Mouse (Mus musculus) stomach, postnatal 0 days (tissue): ENCODE data around the gene Mrtfb. TPM values are rescaled to one million over a fixed set of nuclear protein-coding genes. Genes with fewer than 3 reads are reported as not detected.
"Not testable (repeated sequence)": the region's sequence is repeated elsewhere in the genome, so short reads cannot be mapped to it uniquely, and the experiment has no call there.

Experiments
- ATAC-seq: fragments of 200-750 bp; cut with Nextera tagmentation; 2 replicates; pipeline ENCODE4 v1.8.0; 2017; ENCODE audit not compliant: low FRiP score, low TSS enrichment
- DNase-seq: peaks from one replicate; pipeline ENCODE4 v3.0.0-alpha.2; 2016; ENCODE audit warnings: low spot score
- H3K27ac ChIP-seq: fragments of 300-500 bp; sonication (generic); replicated peaks from 2 replicates; pipeline ENCODE4 v1.5.1; 2014; ENCODE audit warnings: mild to moderate bottlenecking, control low read depth
- H3K27me3 ChIP-seq: fragments of 300-500 bp; sonication (generic); 2 replicates; pipeline ENCODE4 v1.6.1; 2014; ENCODE audit warnings: low read length; ENCODE audit not compliant: control insufficient read depth, insufficient read depth
- H3K36me3 ChIP-seq: fragments of 300-500 bp; sonication (generic); 2 replicates; pipeline ENCODE4 v1.6.1; 2014; ENCODE audit warnings: low read length, mixed read lengths; ENCODE audit not compliant: control insufficient read depth, insufficient read depth
- H3K4me1 ChIP-seq: fragments of 300-500 bp; sonication (generic); replicated peaks from 2 replicates; pipeline ENCODE4 v1.6.1; 2014; ENCODE audit warnings: antibody characterized with exemption; ENCODE audit not compliant: control insufficient read depth, insufficient read depth
- H3K4me2 ChIP-seq: fragments of 300-500 bp; sonication (generic); replicated peaks from 2 replicates; pipeline ENCODE4 v1.6.1; 2014; ENCODE audit warnings: low read depth, mild to moderate bottlenecking, control low read depth, moderate library complexity
- H3K4me3 ChIP-seq: fragments of 300-500 bp; sonication (generic); 2 replicates; pipeline ENCODE4 v1.5.1; 2014; ENCODE audit warnings: low read depth, low read length, control low read depth
- H3K9ac ChIP-seq: fragments of 300-500 bp; sonication (generic); 2 replicates; pipeline ENCODE4 v1.6.1; 2014; ENCODE audit warnings: mild to moderate bottlenecking, low read length, control low read depth, mixed read lengths
- H3K9me3 ChIP-seq: fragments of 300-500 bp; sonication (generic); 2 replicates; pipeline ENCODE4 v1.6.1; 2016; ENCODE audit warnings: low read length; ENCODE audit not compliant: control insufficient read depth
- CTCF ChIP-seq: IDR thresholded peaks from 2 replicates; pipeline ENCODE4 v1.5.1; 2016; ENCODE audit warnings: antibody characterized with exemption, low read depth, mild to moderate bottlenecking, moderate library complexity
- EP300 ChIP-seq: optimal IDR thresholded peaks from 2 replicates; pipeline ENCODE3; 2016; ENCODE audit warnings: antibody characterized with exemption
- WGBS: fragments of 180-500 bp; shearing (Covaris S2); extraction: QIAGEN DNeasy Blood & Tissue Kit; methylation state at CpG from one replicate; pipeline ENCODE4 v1.1.7; 2014; 5-methylcytosine and 5-hydroxymethylcytosine counted together
- polyA plus RNA-seq: library from polyadenylated mRNA; unstranded; fragments of >200 nt; fragmentation: Nextera tagmentation; extraction: Ambion mirVana; gene quantifications from 2 replicates; pipeline ENCODE4 v1.2.1, GENCODE M21; 2015

The Mrtfb gene
- polyA plus RNA-seq, 1 experiment from 2014 or later: 12.5 TPM

GRCm38 (mm10) chr16:13259026-13259425, 2.7 kb downstream of the Mrtfb start:
- Histone ChIP-seq H3K4me2 (no peak overlapping the region), H3K27me3 (no peaks in the 10 kb centered on the region), H3K4me3 (no peak overlapping the region), H3K36me3 (no peaks in the 10 kb centered on the region), H3K27ac (0 out of 2 replicates have a peak overlapping the region, but pooled peaks have one; percentile 18), H3K9ac (no peak overlapping the region), H3K9me3 (no peaks in the 10 kb centered on the region), H3K4me1 (0 out of 2 replicates have a peak, but pooled peaks cover 6% of the 10 kb centered on the region)
- 72% methylated on average over 2 of the region's 2 CpGs for WGBS
- no peak for DNase-seq
- no peak for TF ChIP-seq CTCF
- TF ChIP-seq EP300: no peak
- ATAC-seq: no peak

DNA sequence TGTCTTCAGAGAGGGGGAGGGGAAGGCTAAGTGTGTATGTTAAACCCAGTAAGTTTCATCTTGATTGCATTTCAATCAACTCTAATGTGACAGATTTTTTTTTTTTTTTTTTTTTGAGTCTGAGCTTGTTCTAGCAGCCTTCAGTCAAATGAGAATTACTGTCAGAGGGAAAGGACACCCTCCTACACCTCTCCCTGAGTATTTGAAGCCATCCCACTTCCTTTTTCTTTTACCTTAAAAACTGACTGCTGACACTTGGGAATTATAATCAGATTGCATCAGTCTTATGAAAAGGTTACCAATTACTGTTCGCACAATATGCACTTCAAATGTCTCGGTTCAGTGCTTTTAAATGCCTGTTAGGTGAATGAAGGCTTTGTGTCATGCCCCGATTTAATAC, 10.0 kb downstream of the Mrtfb start:
- WGBS: 73% methylated on average over 3 of the region's 3 CpGs
- TF ChIP-seq CTCF (no peak), EP300 (no peak)
- Histone ChIP-seq H3K9me3 (no peaks in the 10 kb centered on the region), H3K4me2 (no peak overlapping the region), H3K27me3 (no peaks in the 10 kb centered on the region), H3K4me3 (no peak overlapping the region), H3K9ac (no peak overlapping the region), H3K36me3 (no peaks in the 10 kb centered on the region; the same call in 1 of the 2 replicates), H3K27ac (no peak overlapping the region), H3K4me1 (0 out of 2 replicates have a peak, but pooled peaks cover 3% of the 10 kb centered on the region)
- DNase-seq (no peak), ATAC-seq (no peak)

GRCm38 (mm10) chr16:13267350-13267904, 11.1 kb downstream of the Mrtfb start:
- ATAC-seq: peak; percentile 80

GRCm38 (mm10) chr16:13269426-13269825, 13.1 kb downstream of the Mrtfb start:
- H3K4me2 ChIP-seq: no peak overlapping the region
- no peak overlapping the region for H3K27ac ChIP-seq
- no peaks in the 10 kb centered on the region for H3K9me3 ChIP-seq
- H3K27me3 ChIP-seq: no peaks in the 10 kb centered on the region
- H3K36me3 ChIP-seq: no peaks in the 10 kb centered on the region; the same call in 1 of the 2 replicates
- 0 out of 2 replicates have a peak, but pooled peaks cover 3% of the 10 kb centered on the region for H3K4me1 ChIP-seq
- no peak for ATAC-seq
- no peak overlapping the region for H3K4me3 ChIP-seq
- H3K9ac ChIP-seq: no peak overlapping the region
- 87% methylated on average over 2 of the region's 2 CpGs for WGBS
- no peak for DNase-seq
- TF ChIP-seq EP300 (no peak), CTCF (no peak)

More at GRCm38 (mm10) chr16:13267350-13267904, 11.1 kb downstream of the Mrtfb start:
- no peak for DNase-seq
- H3K27me3 ChIP-seq: no peaks in the 10 kb centered on the region
- no peak overlapping the region for H3K4me3 ChIP-seq
- H3K9ac ChIP-seq: no peak overlapping the region
- TF ChIP-seq EP300: no peak
- no peak for TF ChIP-seq CTCF
- peak overlapping the region; percentile 70 for H3K27ac ChIP-seq
- H3K4me2 ChIP-seq: no peak overlapping the region
- H3K9me3 ChIP-seq: no peaks in the 10 kb centered on the region
- H3K4me1 ChIP-seq: 0 out of 2 replicates have a peak, but pooled peaks cover 3% of the 10 kb centered on the region
- H3K36me3 ChIP-seq: no peaks in the 10 kb centered on the region; the same call in 1 of the 2 replicates
- WGBS: 66% methylated on average over 3 of the region's 3 CpGs

- peak; percentile 72 for DNase-seq
- WGBS: 49% methylated on average over 2 of the region's 2 CpGs
- no peak overlapping the region for H3K4me2 ChIP-seq
Observed at GRCm38 (mm10) chr16:13276258-13276657, 20.0 kb downstream of the Mrtfb start.

GRCm38 (mm10) chr16:13276709-13277399, 20.6 kb downstream of the Mrtfb start:
- TF ChIP-seq CTCF (no peak), EP300 (peak; percentile 8)
- no peak overlapping the region for H3K9ac ChIP-seq
- H3K27me3 ChIP-seq: no peaks in the 10 kb centered on the region
- H3K4me3 ChIP-seq: no peak overlapping the region
- 67% methylated on average over 3 of the region's 3 CpGs for WGBS
- H3K27ac ChIP-seq: peak overlapping the region; percentile 81
- H3K9me3 ChIP-seq: no peaks in the 10 kb centered on the region
- no peaks in the 10 kb centered on the region for H3K36me3 ChIP-seq
- DNase-seq: no peak
- H3K4me2 ChIP-seq: no peak overlapping the region
- peak; percentile 58; the same call in 1 of the 2 replicates for ATAC-seq
- H3K4me1 ChIP-seq: no peaks in the 10 kb centered on the region

More at GRCm38 (mm10) chr16:13276258-13276657, 20.0 kb downstream of the Mrtfb start:
- Histone ChIP-seq H3K36me3 (no peaks in the 10 kb centered on the region), H3K27ac (peak overlapping the region; percentile 81), H3K9me3 (no peaks in the 10 kb centered on the region), H3K9ac (no peak overlapping the region), H3K27me3 (no peaks in the 10 kb centered on the region), H3K4me1 (no peaks in the 10 kb centered on the region), H3K4me3 (no peak overlapping the region)
- TF ChIP-seq CTCF (no peak), EP300 (peak; percentile 44)
- ATAC-seq: peak; percentile 96

DNA sequence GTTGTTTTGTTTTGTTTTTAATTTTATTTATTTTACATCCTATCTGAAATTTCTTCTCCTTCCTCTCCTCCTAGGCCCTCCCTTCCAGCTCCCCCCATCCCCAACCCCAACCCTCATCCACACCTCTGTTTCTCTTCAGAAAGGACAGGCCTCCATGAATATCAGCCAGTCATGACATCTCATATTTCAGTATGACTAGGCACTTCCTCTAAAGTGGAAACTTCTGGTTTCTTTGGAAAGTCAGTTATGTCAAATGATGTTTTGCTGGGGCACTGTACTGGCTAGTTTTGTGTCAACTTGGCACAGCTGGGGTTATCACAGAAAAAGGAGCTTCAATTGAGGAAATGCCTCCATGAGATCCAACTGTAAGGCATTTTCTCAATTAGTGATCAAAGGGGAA, 30.1 kb downstream of the Mrtfb start:
- not testable (repeated sequence) for H3K9ac ChIP-seq, H3K27ac ChIP-seq, H3K27me3 ChIP-seq, H3K4me3 ChIP-seq, H3K4me2 ChIP-seq, H3K4me1 ChIP-seq, H3K9me3 ChIP-seq, ATAC-seq, DNase-seq, H3K36me3 ChIP-seq
